Mouse (Mus musculus) embryonic facial prominence, embryonic 10.5 days (tissue): ENCODE measurements at regions not wholly inside any gene's neighbourhood (a gene's known extent, or its start where the extent isn't known, plus 50 kb on each side); places are given as distances from the start of the nearest gene placed in this dataset.
"Not testable (repeated sequence)": the region's sequence is repeated elsewhere in the genome, so short reads cannot be mapped to it uniquely, and the experiment has no call there.

Experiments used
- DNase-seq: peaks from one replicate; pipeline ENCODE4 v3.0.0-alpha.2; 2017; ENCODE audit warnings: low spot score
- H3K27ac ChIP-seq: fragments of 300-500 bp; sonication (generic); replicated peaks from 2 replicates; pipeline ENCODE4 v1.5.1; 2016; ENCODE audit warnings: mild to moderate bottlenecking
- H3K27me3 ChIP-seq: fragments of 300-500 bp; sonication (generic); replicated peaks from 2 replicates; pipeline ENCODE4 v1.6.1; 2016; ENCODE audit warnings: low read depth, mild to moderate bottlenecking; ENCODE audit not compliant: poor library complexity, severe bottlenecking
- H3K36me3 ChIP-seq: fragments of 300-500 bp; sonication (generic); replicated peaks from 2 replicates; pipeline ENCODE4 v1.6.1; 2016; ENCODE audit warnings: mild to moderate bottlenecking, moderate library complexity
- H3K4me1 ChIP-seq: fragments of 300-500 bp; sonication (generic); 2 replicates; pipeline ENCODE4 v1.6.1; 2016
- H3K4me3 ChIP-seq: fragments of 300-500 bp; sonication (generic); 2 replicates; pipeline ENCODE4 v1.5.1; 2016; ENCODE audit warnings: mild to moderate bottlenecking, moderate library complexity
- H3K9me3 ChIP-seq: fragments of 300-500 bp; sonication (generic); 2 replicates; pipeline ENCODE4 v1.6.1; 2016; ENCODE audit warnings: mild to moderate bottlenecking
- WGBS: fragments of 180-500 bp; shearing (Covaris S2); methylation state at CpG from one replicate; pipeline ENCODE4 v1.1.7; 2016; 5-methylcytosine and 5-hydroxymethylcytosine counted together

DNA sequence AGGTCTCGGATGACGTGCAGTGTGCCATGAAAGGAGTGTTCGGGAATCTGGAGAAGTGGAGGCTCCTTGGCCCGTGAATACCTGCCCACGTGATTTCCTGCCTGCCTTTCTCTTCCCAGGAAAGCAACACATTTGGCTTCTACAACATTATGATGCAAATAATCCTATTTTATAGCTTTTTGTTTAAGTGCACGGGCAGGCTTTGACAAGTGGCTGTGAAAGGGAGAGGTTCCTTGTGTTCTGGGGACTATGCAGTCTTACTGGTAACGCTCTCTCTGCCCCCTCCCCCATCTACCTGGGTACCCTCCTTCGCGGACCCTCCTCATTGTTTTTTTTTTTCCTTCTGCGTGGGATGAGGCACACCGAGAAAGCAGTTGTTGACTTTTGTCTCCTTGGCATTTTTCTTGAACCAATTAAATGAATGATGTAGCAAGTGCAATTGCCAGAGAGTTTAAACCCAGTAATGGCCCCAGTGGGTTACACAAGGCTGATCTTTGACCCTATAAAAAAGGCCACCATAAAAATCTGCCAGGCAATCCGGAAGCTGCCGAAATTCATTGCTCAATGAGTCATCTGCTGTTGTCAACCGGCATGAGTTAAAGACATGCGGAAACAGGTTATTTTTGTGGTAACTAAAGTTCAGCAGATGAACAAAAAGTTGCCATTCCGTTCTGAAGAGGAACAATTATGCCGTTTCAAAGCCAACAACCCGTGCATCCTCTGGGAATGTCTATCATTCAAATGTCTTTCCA, 90.7 kb downstream of the Dusp6 start:
- no peaks in the 10 kb centered on the region for H3K27me3 ChIP-seq
- no peaks in the 10 kb centered on the region for H3K9me3 ChIP-seq
- no peaks in the 10 kb centered on the region for H3K36me3 ChIP-seq
- peaks cover 24% of the 10 kb centered on the region for H3K4me1 ChIP-seq
- 49% methylated on average over 18 of the region's 18 CpGs for WGBS
- H3K4me3 ChIP-seq: no peak overlapping the region
- peak; percentile 9 for DNase-seq
- no peak overlapping the region for H3K27ac ChIP-seq

DNA sequence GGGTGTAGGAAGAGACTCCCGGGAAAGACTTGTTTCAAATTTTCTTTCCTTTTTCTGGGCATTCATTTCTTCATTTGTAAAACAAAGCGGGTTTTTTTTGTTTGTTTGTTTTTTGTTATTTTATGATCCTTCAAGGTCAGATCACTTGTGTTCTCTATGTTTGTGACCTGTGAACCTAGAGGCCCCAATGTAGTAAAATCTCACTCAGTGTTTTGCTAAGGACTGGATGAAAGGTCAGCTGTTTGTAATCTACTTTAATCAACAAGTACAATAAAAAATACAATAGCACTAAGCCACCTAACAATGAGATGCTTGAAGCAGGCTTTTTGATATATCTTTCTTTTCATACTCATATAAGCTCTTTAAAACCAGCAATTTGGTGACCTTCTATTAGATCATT, 91.3 kb downstream of the Dusp6 start:
- Histone ChIP-seq H3K4me3 (no peak overlapping the region), H3K27ac (no peak overlapping the region), H3K4me1 (peaks cover 30% of the 10 kb centered on the region), H3K9me3 (no peaks in the 10 kb centered on the region), H3K36me3 (no peaks in the 10 kb centered on the region), H3K27me3 (no peaks in the 10 kb centered on the region)
- 76% methylated on average over 2 of the region's 2 CpGs for WGBS
- DNase-seq: no peak

DNA sequence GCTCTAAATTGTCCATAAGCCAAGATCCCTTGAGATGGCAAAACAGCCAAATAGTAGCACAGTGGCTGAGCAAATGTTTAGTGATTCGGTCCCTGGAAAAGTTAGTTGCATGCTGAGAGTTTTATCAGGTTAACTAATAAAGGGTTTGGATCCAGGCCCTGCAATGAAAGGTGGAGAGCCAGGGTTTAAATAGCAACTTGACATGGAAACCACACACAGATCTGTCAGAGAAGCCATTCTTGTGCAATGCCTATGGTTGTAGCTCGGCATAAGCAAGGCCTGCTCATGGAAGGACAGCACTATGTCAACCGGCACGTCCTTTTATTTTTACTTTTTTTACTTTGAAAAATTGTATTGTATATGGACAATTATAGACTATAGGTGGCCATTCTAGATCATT, 92.3 kb downstream of the Dusp6 start:
- Histone ChIP-seq H3K4me3 (no peak overlapping the region), H3K9me3 (no peaks in the 10 kb centered on the region), H3K36me3 (no peaks in the 10 kb centered on the region), H3K27ac (no peak overlapping the region), H3K27me3 (no peaks in the 10 kb centered on the region), H3K4me1 (peaks cover 39% of the 10 kb centered on the region)
- 93% methylated on average over 4 of the region's 4 CpGs for WGBS
- peak; percentile 5 for DNase-seq

DNA sequence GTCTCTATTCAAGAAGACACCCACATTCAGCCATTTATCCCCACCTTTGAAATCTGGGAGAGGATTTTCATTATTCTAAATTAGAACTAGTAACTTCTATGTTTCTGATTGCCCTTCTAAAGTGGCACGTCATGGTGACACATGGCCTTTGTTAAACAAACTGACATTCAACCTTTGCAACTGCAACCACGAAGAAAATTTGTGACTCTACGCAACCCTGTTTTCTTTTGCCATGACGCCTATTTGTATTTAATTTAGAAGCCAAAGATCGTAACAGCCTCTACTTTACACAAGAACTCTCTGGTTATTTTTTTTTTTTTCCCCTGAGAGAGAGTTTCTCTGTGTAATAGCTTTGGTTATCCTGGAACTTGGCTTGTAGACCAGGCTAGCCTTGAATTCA, 93.2 kb downstream of the Dusp6 start:
- DNase-seq: no peak
- no peaks in the 10 kb centered on the region for H3K27me3 ChIP-seq
- H3K4me1 ChIP-seq: peaks cover 46% of the 10 kb centered on the region
- no peaks in the 10 kb centered on the region for H3K9me3 ChIP-seq
- no peak overlapping the region for H3K27ac ChIP-seq
- H3K4me3 ChIP-seq: no peak overlapping the region
- no peaks in the 10 kb centered on the region for H3K36me3 ChIP-seq
- WGBS: 65% methylated on average over 5 of the region's 5 CpGs

DNA sequence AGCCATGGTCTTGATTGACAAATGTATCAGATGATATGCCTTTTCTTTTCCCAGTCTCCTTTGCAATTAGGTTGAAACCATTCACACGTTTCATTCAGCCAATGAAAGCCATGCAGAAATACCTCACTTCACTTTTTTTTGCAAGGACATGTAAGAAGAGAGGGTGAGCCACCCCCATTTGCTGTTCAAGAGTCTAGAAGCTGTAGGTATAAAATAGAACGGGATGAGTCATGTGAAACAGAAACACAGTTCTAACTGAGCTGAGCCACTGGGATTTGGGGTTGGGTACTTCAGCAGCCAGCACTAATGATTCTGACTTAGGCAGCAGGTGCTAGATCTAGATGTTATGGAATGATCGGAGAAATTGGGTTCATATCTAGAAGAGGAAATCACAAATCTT, 93.9 kb downstream of the Dusp6 start:
- 74% methylated on average over 3 of the region's 3 CpGs for WGBS
- Histone ChIP-seq H3K4me3 (no peak overlapping the region), H3K27ac (no peak overlapping the region), H3K4me1 (peaks cover 46% of the 10 kb centered on the region), H3K27me3 (no peaks in the 10 kb centered on the region), H3K36me3 (no peaks in the 10 kb centered on the region), H3K9me3 (no peaks in the 10 kb centered on the region)
- DNase-seq: peak; percentile 3

DNA sequence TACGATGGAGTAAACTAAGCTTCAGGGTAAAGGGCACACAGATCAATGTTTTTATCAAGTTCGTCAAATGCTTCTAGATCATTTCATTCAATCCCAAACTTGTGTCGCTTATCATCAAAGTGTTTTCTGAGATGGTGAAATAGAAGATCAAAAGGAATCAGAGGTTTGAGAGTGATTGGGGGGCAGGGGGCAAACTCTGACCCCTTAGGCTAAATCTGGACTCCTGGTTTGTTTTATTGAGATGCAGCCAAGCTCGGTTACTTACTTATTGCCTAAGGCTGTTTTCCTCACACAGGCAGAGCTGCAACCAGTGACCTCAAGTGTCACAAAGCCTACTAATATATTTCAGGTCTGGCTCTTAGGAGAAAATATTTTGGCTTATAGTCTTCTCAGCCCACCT, 94.3 kb downstream of the Dusp6 start:
- no peak overlapping the region for H3K4me3 ChIP-seq
- H3K27ac ChIP-seq: no peak overlapping the region
- H3K36me3 ChIP-seq: no peaks in the 10 kb centered on the region
- no peaks in the 10 kb centered on the region for H3K27me3 ChIP-seq
- 36% methylated on average over 4 of the region's 4 CpGs for WGBS
- H3K4me1 ChIP-seq: peaks cover 48% of the 10 kb centered on the region
- no peak for DNase-seq
- no peaks in the 10 kb centered on the region for H3K9me3 ChIP-seq

DNA sequence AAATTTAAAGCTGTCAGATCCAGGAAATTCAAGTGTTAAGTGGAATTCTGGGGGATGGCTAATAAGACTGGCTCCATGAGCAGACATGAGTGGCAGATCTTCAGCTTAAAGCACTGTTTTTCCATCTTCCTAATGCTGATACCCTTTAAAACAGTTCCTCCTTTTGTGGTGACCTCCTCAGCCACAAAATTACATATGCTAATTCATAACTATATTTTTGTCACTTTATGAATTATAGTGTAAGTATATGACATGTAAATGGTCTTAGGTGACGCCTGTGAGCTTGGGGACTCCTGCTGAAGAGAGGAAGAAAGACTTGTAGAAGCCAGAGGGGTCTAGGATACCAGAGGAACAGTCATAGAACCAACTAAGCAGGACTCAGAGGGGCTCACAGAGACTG, 95.2 kb downstream of the Dusp6 start:
- Histone ChIP-seq H3K36me3 (no peaks in the 10 kb centered on the region), H3K4me3 (no peak overlapping the region), H3K27me3 (no peaks in the 10 kb centered on the region), H3K9me3 (no peaks in the 10 kb centered on the region), H3K4me1 (peaks cover 49% of the 10 kb centered on the region), H3K27ac (peak overlapping the region; percentile 48; the same call in 1 of the 2 replicates)
- no peak for DNase-seq
- 86% methylated on average over 1 of the region's 1 CpGs for WGBS

DNA sequence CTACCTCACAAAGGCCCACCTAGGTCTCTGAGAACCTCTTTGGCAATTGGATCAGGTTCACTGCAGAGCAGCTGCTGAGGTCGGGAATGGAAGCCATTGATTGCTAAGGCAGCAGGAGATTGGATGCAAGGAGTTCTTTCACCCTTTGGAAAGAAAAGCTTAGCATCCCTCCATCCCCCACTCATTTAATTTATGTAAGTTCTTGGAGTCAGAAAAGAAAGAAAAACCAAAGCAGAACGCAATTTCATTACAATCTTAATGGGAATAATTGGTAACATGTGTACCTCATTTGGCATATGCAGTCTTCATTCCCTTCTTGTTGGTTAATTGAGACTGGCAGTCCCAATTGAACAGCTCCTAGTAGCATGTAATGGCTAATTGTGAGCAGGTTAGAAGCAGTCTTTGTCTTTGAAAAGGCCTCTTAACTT, 96.4 kb downstream of the Dusp6 start:
- Histone ChIP-seq H3K9me3 (peaks cover 5% of the 10 kb centered on the region; the same call in 1 of the 2 replicates), H3K27ac (peak overlapping the region; percentile 37; the same call in 1 of the 2 replicates), H3K4me3 (no peak overlapping the region), H3K27me3 (no peaks in the 10 kb centered on the region), H3K36me3 (no peaks in the 10 kb centered on the region), H3K4me1 (peaks cover 39% of the 10 kb centered on the region)
- peak; percentile 67 for DNase-seq
- WGBS: 18% methylated on average over 2 of the region's 2 CpGs

DNA sequence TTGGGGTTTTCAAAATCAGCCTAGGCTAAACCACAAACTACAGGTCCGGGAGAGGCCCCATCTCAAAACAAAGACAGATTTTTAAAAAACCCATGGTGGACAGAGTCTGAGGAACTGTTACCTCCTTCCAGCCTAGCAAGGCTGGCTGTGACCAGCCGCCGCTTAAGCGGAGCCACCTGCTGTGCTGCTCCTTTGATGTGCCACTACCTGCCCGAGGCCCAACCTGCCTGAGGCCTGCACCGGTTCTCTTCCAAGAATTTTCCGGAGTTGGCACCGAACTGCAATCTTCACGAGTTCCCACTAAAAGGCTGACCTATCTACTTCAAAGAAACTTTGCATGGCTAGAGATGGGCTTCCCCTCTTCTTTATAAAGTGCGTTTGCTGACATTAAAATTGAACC, 97.6 kb downstream of the Dusp6 start:
- Histone ChIP-seq H3K4me1 (peaks cover 39% of the 10 kb centered on the region), H3K9me3 (peaks cover 11% of the 10 kb centered on the region; the same call in 1 of the 2 replicates)
- not testable (repeated sequence) for H3K4me3 ChIP-seq, H3K36me3 ChIP-seq, H3K27me3 ChIP-seq, H3K27ac ChIP-seq, DNase-seq
- WGBS: 43% methylated on average over 10 of the region's 10 CpGs

DNA sequence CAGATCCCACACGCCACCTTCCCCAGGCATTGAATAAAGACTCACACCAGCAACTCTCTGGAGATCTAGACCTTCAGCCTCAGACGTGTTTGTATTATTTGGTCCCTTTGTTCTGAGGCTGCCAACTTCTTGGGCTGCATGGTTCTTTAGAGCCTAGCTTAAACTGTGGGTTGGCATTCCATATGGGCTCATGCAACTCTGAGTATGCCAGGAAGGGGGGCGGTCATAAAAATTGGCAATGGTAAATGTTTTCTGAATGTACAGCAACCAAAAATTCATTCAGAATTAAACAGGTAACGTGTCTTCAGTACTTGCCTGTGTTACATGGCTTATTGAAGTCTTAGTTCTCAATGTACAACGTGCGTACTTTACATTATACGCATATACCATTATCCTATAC, 103.1 kb downstream of the Dusp6 start:
- H3K9me3 ChIP-seq: peaks cover 11% of the 10 kb centered on the region; the same call in 1 of the 2 replicates
- no peaks in the 10 kb centered on the region for H3K36me3 ChIP-seq
- no peak overlapping the region for H3K27ac ChIP-seq
- H3K4me1 ChIP-seq: peaks cover 17% of the 10 kb centered on the region
- no peak overlapping the region for H3K4me3 ChIP-seq
- no peak for DNase-seq
- no peaks in the 10 kb centered on the region for H3K27me3 ChIP-seq
- 93% methylated on average over 7 of the region's 7 CpGs for WGBS

DNA sequence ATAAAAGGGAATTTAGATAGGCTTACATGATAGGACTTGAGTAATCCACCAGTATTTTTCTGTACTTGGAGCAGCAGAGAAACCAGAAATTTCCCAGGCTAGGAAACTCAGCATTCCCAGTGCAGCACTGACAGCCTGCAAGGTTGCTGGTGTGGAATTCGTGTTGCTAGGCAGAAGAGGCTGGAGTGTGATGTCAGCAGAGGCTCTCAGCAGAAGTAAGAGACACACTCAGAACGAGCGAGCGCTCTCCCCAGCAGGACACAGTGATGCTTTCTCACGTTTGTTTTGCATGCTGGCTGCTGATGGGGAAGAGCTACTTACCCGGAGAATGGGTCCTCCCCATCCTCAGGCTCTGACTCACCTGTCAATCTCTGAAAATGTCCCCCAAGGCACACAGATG, 104.7 kb downstream of the Dusp6 start:
- H3K9me3 ChIP-seq: peaks cover 11% of the 10 kb centered on the region; the same call in 1 of the 2 replicates
- H3K36me3 ChIP-seq: no peaks in the 10 kb centered on the region
- H3K27ac ChIP-seq: no peak overlapping the region
- no peak overlapping the region for H3K4me3 ChIP-seq
- DNase-seq: peak; percentile 9
- WGBS: 44% methylated on average over 6 of the region's 6 CpGs
- peaks cover 11% of the 10 kb centered on the region for H3K4me1 ChIP-seq
- H3K27me3 ChIP-seq: no peaks in the 10 kb centered on the region

DNA sequence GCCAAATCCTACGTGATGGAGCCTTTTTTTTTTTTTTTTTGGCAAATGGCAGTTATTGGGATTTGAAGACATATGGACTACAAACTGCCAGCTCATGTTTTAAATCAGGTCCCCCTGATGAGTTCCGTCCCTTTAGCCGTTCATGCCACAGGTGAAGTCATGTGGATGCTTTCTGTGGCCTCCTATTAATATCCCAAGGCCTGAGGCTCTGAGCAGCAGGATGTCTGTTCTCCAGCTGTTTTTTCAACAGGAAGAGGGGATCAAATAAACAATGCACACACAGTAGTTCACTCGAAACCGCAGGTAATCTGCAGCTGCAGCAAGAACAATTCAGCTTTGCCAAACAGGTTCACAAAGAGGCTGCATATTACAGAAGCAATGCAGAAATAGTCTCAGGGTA, 112.1 kb downstream of the Dusp6 start:
- no peaks in the 10 kb centered on the region for H3K36me3 ChIP-seq
- H3K4me1 ChIP-seq: peaks cover 24% of the 10 kb centered on the region
- H3K27me3 ChIP-seq: no peaks in the 10 kb centered on the region
- H3K9me3 ChIP-seq: no peaks in the 10 kb centered on the region
- DNase-seq: peak; percentile 20
- 25% methylated on average over 5 of the region's 5 CpGs for WGBS
- H3K27ac ChIP-seq: no peak overlapping the region
- no peak overlapping the region for H3K4me3 ChIP-seq

DNA sequence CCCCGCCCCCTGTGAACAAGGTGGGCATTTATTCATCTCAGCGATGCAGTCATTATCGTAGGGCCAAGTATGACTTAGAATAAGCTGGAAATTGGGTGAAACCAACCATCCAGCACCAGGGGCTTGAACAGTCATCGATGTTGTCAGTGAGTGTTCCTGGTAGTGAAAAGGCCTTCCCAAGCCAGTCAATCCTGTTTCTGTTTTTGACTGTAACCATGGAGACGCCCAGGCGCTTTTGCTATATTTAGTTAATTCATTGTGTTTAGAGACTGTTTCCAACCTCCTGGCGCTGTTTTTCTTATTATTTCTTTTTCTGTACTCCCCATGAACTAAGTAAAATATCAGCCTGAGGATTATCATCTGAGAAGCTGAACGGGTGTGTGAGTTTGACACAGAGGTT, 113.4 kb downstream of the Dusp6 start:
- Histone ChIP-seq H3K4me3 (no peak overlapping the region), H3K27ac (no peak overlapping the region), H3K4me1 (peaks cover 24% of the 10 kb centered on the region), H3K9me3 (no peaks in the 10 kb centered on the region), H3K27me3 (no peaks in the 10 kb centered on the region), H3K36me3 (no peaks in the 10 kb centered on the region)
- WGBS: 77% methylated on average over 8 of the region's 8 CpGs
- no peak for DNase-seq
